Mouse (Mus musculus): ENCODE data around the gene Arrdc3. TPM values are rescaled to one million over a fixed set of nuclear protein-coding genes. Genes with fewer than 3 reads are reported as not detected.

Arrdc3 gene
- total RNA-seq, 2 experiments from 2014 or later, result 31.4 to 36.9 TPM

DNA sequence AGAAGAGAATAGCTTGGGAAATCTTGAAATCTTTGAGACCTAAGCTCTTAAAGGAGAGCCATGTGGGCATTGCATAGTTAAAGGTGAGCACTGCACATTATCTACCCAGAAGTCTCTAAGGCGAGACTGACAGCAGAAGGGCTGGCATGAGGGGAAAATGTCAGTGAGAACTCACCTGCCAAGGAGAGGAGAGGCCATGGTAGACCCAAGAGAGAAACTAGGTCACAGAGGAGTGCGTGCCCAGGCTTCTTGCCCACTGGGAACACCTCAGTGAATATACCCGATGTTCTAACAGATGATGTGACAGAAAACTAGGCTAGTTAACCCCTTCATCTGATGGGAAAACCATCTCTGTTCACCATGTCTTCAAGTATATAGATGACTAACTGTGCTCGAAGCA, 18.2 kb downstream of the Arrdc3 start:
- DNase-seq, result peak in 1 of 2 experiments; percentile 21
- intact Hi-C loops (cut with DNase I), result no loop called here

DNA sequence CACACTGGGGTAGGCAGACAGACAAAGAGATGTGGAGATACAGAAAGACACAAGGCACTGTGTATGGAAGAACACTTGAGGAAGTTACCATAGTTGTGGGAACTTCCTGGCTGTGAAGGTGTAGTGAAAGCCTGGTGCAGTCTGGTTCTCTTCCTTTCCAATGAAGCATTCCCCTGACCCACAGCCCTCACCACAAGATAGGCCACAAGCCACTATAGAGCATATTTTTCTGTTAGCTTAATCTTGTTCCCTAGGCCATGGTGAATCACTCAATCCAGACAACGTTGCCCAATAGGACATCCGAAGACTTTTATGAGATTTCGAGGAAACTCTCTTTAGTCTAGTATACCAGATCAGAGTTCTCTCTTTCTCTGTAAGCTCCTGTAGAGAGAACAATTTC, 19.6 kb downstream of the Arrdc3 start:
- intact Hi-C loops (cut with DNase I), result loop anchor here (2.0 kb wide), 1 partner anchor 36 kb away; no protein-coding TSS in a partner anchor
- no peak for DNase-seq

DNA sequence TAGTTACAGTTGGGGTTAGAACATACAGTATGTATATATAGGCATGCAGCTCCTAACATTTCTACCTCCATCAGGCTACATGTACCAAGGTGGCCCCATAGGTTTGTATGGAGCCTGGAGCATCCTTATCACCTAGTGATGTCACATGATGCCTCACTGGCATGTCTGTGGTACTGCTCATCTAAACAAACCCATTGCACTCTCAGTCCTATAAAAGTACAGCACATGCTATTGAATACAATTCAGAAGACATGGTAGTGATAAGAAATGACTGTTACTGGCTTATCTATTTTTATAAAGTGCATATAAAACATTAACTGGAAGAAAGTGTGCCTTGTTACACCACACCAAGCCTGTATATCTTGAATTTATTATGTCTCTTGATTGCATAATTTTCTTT, 30.2 kb downstream of the Arrdc3 start:
- intact Hi-C loops (cut with DNase I), result no loop called here
- no peak for DNase-seq

DNA sequence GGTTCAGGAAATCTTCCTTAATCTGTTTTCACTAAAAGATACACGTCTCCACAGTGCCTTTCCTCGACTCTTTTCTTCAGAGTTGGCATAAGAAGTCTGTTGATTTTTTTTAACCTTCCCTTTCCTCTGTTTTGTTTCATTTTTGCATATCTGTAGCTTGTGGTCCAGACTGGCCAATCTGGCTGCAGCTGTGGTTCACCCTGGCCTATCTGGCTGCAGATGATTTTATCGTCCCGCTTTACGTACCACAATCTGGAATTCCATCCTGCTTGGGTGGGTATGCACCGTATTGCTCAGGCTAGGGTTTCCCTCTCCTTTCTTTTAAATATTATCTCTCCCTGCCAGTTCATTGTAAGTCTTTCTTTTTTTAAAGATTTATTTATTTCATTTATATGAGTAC, 37.8 kb downstream of the Arrdc3 start:
- no peak for DNase-seq

DNA sequence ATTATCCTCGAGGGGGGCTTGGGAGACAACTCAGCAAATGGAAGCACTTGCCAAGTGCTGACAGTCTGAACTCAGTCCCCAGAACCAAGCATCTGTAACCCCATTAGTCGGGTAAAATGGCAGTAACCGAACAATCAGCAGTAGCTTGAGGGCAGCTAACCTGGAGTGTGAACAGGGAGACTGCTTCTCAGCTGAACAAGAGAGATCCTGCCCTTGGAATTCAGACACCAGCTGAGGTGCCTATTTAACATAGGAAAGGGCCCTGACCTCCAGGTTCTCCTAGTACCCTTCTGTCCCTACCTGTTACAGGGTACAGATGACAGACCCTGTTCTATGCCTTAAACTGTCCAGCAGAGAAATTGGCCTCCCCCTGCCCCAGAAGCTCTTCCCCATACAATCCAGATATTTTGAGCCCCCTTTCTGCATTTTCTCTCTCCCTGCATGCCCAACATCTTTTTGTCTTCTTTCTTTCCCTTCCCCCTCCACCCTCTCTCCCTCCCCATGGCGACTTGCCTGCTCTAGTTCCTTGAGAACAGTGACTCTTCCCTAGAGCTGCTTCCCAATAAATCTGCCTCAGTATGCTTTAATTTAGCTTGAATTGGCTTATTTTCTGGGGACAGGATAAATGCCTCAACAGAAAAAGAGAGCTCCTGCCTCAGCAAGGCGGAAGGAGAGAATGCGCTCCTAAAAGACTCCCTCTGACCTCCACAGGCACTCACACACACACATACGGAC, 38.6 kb downstream of the Arrdc3 start:
- intact Hi-C loops (cut with DNase I), result no loop called here
- no peak for DNase-seq

More for the DNA sequence above, 37.8 kb downstream of the Arrdc3 start:
- intact Hi-C loops (cut with DNase I), result no loop called here

DNA sequence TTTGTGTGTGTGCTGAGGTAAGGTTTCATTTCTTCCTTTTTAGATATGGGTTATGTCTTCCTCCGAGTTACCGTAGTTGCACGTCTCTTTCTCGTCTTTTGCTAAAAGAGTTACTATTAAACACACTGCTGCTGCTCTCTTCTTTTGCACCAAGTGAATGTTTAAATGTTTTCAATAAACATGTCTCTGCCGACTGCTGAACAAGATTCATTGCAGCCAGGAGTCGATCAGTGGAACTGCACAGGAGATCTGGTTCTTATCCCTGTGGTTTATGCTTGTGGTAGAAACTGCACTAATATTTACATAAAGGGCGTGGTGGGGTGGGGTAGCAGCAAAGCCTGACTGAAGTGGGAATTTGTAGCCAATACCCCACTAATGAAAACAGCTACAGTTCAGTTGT, 45.0 kb downstream of the Arrdc3 start:
- intact Hi-C loops (cut with DNase I), result no loop called here
- DNase-seq, result no peak

DNA sequence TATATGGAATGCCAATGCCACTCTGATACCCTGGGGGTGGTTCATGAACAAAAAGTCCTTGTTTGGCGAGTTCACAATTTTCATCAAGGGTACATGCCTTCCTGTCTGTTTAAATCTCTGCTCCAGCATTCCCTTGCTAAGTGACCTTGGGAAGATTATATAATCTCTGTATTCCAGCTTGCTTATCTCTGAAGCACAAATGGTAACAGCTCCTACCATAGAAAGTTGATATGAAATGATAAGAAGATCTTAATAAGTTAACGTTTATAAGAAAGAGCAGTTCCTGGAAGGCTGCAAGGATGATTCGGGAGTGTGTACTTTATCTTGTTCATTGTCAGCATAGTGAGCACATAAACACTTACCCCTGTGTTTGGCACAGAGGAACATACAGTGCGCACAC, 46.8 kb downstream of the Arrdc3 start:
- no peak for DNase-seq
- intact Hi-C loops (cut with DNase I), result no loop called here

DNA sequence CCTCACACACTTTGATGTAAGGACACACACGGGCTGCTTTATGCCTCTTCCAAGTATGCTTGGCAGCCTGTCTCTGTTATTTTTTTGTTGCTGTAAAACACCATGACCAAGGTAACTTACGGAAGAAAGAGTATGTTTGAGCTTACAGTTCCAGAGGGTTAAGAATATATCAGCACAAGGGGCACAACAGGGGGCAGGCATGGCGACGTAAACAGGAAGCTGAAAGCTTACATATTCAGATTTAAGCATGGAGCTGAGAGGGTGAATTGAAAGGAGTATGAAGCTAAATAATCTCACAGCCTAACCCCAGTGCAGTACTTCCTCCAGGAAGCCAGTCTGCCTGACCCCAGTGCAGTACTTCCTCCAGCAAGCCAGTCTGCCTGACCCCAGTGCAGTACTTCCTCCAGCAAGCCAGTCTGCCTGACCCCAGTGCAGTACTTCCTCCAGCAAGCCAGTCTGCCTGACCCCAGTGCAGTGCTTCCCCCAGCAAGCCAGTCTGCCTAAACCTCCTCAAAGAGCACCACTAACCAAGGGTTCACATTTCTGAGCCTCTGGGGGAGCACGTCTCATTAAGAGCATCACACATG, 49.7 kb downstream of the Arrdc3 start:
- intact Hi-C loops (cut with DNase I), result no loop called here
- no peak for DNase-seq

DNA sequence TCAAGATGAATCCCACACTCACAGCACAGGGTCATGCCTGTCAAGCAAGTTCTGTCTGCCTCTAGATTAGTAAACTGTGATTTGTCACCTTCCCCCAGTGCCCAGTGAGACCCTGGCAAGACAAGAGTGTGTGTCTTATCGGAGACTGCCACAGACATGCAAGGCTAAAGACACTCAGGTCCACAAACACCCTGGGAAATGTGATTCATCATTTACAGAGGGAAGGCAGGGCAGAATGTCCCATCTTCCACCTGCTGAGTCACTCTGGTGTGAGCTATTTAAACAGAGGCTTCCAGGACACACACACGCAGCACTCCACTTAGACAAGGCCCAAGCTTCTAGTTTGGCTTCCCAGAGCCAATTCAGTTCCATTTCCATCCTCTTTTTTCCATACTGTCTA, 53.2 kb downstream of the Arrdc3 start:
- DNase-seq, result no peak
- intact Hi-C loops (cut with DNase I), result no loop called here

DNA sequence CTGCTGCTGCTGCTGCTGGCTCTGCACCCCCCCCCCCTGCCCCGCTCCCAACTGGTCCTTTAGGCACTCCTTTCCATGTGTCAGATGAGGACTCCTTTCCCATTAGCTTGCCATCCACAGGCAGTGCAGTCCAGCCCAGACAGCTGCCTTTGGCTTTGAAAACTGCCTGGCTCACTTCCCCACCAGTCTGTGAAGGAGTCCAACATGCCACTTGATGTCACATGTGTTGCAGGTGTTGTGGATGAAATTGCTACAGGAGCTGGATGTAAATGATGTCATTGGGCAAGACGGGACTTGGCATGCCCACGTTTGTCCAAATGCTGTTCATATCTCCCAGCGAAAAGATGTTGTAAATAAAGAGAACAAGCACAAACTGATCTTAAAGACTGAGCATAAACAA, 56.0 kb downstream of the Arrdc3 start:
- DNase-seq, result peak; percentile 43 to 74
- intact Hi-C loops (cut with DNase I), result loop anchor here (2.0 kb wide), 1 partner anchor 36 kb away; no protein-coding TSS in a partner anchor

DNA sequence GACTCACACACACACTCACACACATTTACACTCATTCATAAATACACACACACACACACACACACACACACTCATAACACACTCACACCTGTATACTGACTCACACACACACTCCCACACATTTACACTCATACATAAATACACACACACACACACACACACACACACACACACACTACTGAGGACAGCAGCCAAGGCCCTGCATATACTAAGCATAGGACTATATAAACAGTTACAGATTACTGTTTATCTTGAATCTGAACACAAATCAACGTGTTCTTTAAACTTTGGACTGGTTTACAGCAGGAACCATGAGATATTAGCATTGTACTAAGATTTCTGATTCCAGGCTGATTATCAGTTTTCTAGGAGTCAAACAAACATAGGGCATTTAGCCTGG, 56.7 kb downstream of the Arrdc3 start:
- intact Hi-C loops (cut with DNase I), result loop anchor here (2.0 kb wide), 2 partner anchors 37 to 57 kb away; partner anchors contain the start of gene Arrdc3

DNA sequence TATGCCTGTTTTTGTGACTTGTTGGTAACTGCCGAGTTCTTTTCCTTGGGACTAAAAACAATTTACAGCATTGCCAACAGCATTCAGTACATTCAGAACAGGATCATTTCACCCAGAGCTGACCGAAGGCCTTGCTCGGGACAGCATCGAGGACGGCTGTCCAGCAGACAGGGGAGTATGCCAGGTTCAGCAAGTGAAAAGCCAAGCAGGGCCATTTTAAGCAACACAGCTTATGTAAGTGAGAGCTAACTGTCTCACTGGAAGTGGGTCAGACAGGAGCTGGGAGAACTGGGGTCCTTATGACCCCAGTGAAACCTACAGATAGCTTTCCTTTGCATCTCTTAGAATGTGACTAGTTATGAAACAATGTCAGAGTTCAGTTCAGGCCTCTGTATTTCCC, 57.2 kb downstream of the Arrdc3 start:
- intact Hi-C loops (cut with DNase I), result loop anchor here (2.0 kb wide), 1 partner anchor 58 kb away; the partner anchor contains the start of gene Arrdc3
- DNase-seq, result peak; percentile 53 to 69

More for the DNA sequence above, 56.7 kb downstream of the Arrdc3 start:
- no peak for DNase-seq

DNA sequence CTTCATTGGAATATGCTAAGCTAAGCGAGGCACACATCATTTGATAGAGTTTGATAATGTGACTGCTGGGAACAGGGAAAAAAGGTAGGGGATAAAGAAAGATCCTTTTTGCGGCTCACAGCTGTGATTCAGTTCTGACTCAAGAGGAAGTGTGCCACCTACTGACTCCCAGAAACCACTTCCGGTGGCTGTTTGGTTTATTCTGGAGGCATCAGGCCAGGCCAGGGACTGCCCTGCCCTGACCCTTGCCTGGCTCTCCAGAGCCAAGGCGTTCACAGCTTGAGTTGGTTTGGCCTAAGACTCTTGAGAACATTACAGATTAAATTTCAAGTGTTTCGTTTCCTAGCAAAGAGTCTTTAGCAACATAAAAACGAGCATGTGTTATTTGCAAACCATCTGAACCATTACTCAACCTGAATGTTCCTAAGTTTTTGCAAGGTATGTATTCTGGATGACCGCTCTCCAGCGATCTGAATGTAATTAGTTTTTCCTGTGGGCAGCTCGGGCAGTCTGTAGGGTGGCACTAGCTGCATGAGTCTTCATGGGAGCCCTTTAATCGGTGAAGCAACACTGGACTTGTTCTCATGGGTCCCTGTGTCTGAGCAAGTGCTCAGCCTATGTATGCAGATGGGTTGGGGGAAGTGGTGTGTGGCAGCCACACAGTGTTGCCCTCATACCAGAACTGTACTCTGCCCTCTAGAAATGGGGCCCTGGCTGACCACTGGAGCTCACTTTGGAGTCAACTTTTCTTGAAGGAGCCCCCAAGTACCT, 57.9 kb downstream of the Arrdc3 start:
- intact Hi-C loops (cut with DNase I), result loop anchor here (2.0 kb wide), 1 partner anchor 58 kb away; the partner anchor contains the start of gene Arrdc3
- peak; percentile 60 to 75 for DNase-seq

DNA sequence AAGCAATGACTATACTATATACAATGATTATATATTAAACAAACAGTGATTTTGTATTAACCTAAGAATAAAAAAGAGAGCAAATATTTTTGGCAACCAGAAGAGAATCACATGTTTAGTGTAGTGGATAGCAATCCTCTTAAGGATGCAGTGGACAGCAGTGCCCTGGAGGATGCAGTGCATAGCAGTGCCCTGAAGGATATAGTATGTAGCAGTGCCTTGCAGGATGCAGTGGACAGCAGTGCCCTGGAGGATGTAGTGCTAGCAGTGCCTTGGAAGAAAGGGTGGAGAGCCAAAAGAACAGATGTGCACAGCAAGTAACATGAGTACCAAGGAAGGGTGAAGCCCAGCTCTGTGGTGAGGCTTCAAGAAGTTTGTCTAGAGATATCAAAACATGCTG, 61.3 kb downstream of the Arrdc3 start:
- intact Hi-C loops (cut with DNase I), result loop anchor here (2.0 kb wide), 1 partner anchor 18 kb away; no protein-coding TSS in a partner anchor
- DNase-seq, result no peak
